Mouse (Mus musculus): Measurements from ENCODE around the gene Eef1e1. TPM values are rescaled to one million over a fixed set of nuclear protein-coding genes. Genes with fewer than 3 reads are reported as not detected.
A peak's percentile ranks its signal among the peaks of the same experiment; 100 is the strongest.
"Not testable (repeated sequence)": the region's sequence is repeated elsewhere in the genome, so short reads cannot be mapped to it uniquely, and the experiment has no call there.

Eef1e1 gene
- total RNA-seq (2021): 10 to 100 TPM; 31.1 to 32.7 TPM
- long read RNA-seq, experiment 1, transcript Eef1e1-201 (4 exons, 2,553 nt): major isoform, 36 of 47 reads
- long read RNA-seq, experiment 1, partial matches to known transcripts: 10 of 47 reads
- long read RNA-seq, experiment 1, other reads (novel, unspliced or antisense): 1 of 47 reads
- long read RNA-seq, experiment 2, transcript Eef1e1-201 (4 exons, 2,553 nt): major isoform, 41 of 47 reads
- long read RNA-seq, experiment 2, partial matches to known transcripts: 5 of 47 reads
- long read RNA-seq, experiment 2, other reads (novel, unspliced or antisense): 1 of 47 reads

GRCm38 (mm10) chr13:38658528-38659280 lies at the start of gene Eef1e1:
TSS of gene Eef1e1 (minus strand) at chr13:38659058.
- peak; percentile 92 to 94 for DNase-seq (ENCODE audit: low spot score in 2 of 2)

GRCm38 (mm10) chr13:38690845-38691244 lies 32.0 kb upstream of the Eef1e1 start:
- DNase-seq (ENCODE audit: low spot score in 2 of 2): no peak

- peak; percentile 45 to 53 for DNase-seq (ENCODE audit: low spot score in 2 of 2)
Observed at GRCm38 (mm10) chr13:38690028-38690427, 31.2 kb upstream of the Eef1e1 start.

- DNase-seq (ENCODE audit: low spot score in 2 of 2): no peak
Observed at GRCm38 (mm10) chr13:38688761-38689160, 29.9 kb upstream of the Eef1e1 start.

DNA sequence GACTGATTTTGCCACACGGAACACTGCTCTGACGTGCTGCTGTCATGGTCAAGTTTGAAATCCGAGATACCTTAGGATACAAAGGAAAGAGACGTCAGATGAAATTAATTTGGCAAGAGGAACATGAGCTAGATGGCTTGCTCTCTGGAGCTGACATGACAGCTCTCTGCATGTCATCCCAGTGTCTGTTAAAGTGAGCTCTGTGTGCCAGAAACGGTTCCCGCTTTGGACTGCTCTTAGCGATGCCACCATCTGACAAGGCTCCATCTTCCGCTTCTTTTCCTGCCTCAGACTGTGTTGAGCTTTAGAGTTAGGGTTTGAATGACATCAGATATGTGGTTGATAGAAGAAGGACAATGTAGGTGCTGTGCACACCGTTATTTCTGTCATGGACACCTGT lies 13.5 kb upstream of the Eef1e1 start:
- no peak for DNase-seq (ENCODE audit: low spot score in 2 of 2)

DNA sequence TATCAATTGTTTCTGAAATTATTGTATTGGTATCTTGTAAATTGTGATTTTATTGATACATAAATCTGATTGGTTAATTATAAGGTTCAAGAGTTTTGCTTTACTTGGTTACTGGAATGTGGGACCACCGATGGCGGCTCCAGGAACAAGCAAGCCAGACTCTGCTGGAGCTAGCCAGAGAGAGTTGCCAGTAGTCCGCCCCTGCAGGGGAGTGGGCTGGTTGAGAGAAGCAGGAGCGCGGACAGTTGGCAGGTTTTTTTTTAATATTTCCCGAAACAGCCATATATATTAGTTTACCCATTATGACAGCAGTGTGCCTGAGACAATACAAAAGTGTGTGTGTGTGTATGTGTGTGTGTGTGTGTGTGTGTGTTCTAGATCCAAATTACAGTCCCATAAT lies 12.6 kb upstream of the Eef1e1 start:
- not testable (repeated sequence) for DNase-seq (ENCODE audit: low spot score in 2 of 2)

DNA sequence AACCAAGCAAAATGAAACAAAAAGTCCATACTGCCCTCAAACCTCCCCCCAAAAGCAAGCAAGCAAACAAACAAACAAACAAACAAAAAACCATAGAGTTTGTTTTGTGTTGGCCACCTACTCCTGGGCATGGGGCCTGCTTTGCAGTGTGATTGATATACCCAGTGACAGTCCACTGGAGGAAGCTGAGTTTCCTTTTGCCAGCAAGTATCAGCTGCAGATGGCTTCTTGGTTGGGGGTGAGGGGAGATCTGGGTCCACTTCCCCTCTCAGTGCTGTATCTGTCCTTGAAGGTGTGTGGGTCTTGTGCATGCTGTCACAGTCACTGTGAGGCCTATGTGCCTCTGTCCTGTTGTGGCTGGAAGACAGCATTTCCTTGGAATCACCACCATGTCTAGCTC lies 11.2 kb upstream of the Eef1e1 start:
- DNase-seq (ENCODE audit: low spot score in 2 of 2): no peak

DNA sequence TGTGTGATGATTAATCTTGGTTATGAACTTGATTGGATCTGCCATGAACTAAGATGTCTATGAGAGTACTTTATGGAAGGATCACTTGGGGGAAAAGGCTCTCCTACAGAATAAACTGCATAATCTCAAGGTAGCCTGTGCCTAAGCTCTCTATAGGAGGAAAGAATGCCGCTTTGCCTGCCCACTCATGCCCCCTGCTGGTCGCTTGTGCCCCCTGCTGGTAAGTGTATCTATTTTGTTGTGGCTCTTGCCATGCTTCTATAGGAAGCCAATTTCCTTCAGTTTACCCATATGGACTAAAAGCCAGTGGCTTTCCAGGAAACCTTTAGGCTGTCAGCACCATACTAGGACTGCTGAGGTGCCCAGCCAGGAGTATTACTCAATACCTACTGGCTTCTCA lies 9.7 kb upstream of the Eef1e1 start:
- DNase-seq (ENCODE audit: low spot score in 2 of 2): no peak

DNA sequence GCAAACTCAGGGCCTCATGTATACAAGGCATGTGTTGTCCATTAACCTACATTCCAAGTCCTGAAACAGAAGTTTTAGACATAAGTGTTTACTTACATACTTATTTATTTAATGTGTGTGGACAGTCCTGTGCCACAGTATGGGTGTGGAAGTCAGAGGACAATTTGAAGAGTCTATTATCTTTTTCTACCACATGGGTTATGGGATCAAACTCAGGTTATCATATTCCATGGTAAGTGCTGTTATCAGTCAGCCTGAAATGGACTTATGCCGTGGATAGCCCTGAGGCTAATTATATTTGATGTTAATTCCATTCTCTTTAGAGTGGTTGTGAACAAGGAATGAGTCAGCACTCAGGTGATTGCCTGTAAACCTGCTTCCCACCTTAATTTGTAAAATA lies 5.9 kb upstream of the Eef1e1 start:
- DNase-seq (ENCODE audit: low spot score in 2 of 2): no peak

GRCm38 (mm10) chr13:38659524-38660136 lies 772 bp upstream of the Eef1e1 start:
- no peak for DNase-seq (ENCODE audit: low spot score in 2 of 2)

GRCm38 (mm10) chr13:38657865-38658264 lies 993 bp downstream of the Eef1e1 start:
- DNase-seq (ENCODE audit: low spot score in 2 of 2): no peak

GRCm38 (mm10) chr13:38650292-38650691 lies 8.6 kb downstream of the Eef1e1 start:
- DNase-seq (ENCODE audit: low spot score in 2 of 2): no peak

DNA sequence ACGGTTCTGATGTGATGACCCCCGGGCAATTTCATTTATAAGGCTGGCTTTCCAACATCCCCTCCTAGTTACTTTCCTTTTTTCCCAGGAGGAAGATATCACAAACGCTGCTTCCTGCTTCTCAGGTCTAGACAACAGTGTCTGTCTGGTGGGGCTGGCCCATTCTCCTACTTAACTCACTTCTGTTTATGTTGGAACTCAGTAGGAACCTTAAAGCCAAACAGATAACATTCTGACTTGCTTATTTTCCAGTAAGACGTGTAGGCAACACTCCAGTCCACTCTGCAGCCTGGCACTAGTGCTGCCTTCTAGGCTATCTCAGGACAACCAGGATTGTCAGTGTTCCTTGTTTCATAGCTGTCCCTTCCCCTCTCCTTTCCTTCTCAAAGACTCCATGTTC lies 9.8 kb downstream of the Eef1e1 start:
- DNase-seq (ENCODE audit: low spot score in 2 of 2): no peak

DNA sequence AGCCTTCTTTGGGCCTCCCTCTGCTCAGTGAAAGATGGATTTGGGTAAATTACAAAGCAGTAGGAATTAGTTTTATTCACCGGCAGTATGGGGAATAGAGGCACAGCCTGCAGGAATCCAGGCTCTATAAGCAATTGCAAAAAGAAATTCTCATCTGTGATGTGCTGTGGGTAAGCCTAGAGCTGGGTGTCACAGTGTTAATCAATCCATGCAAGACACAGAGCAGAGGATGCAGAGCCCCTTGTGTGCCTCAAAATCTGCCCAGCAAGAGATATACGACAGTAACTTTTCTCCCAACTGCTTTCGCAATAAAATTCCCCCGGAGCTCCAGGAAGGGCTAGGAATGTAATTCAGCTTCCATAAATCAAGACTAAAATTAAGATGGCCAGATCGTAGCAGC lies 17.4 kb downstream of the Eef1e1 start:
- no peak for DNase-seq (ENCODE audit: low spot score in 2 of 2)

DNA sequence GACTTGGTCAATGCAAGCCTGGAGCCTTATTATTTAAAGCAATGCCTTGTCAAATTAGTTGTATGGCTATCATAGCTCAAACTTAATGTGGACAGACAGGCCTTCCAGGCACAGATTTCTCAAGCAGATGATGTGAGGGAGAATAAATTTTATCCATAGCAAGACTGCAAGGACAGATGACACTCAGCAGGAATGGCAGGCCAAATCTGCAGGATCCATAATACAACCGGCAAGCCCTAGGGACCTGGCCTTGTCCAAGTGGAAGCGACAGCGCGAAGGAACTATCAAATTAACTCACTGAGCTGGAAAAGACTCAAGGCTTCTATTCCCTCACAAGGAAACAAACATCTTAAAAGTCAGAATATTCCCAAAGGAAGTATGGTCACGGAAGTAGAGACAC lies 17.9 kb downstream of the Eef1e1 start:
- no peak for DNase-seq (ENCODE audit: low spot score in 2 of 2)

DNA sequence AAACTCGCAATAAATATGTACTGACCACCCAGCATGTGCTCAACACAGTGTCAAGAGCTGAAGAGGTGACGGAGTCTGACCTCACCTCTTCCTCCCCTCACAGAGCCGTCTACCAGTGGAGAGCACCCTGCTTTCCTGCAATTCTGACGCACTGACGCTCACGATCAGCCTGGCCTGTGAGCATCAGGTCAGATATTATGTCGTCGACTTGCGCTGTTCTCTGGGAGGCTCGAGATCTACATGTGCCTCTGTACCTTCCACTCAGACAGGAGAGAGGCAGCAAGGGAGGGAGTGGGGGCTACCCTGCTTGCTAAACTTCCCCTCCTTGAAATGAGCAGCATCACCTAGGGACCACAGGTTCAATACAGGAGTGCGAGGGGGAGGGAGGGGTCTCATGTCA lies 20.2 kb downstream of the Eef1e1 start:
- no peak for DNase-seq (ENCODE audit: low spot score in 2 of 2)

DNA sequence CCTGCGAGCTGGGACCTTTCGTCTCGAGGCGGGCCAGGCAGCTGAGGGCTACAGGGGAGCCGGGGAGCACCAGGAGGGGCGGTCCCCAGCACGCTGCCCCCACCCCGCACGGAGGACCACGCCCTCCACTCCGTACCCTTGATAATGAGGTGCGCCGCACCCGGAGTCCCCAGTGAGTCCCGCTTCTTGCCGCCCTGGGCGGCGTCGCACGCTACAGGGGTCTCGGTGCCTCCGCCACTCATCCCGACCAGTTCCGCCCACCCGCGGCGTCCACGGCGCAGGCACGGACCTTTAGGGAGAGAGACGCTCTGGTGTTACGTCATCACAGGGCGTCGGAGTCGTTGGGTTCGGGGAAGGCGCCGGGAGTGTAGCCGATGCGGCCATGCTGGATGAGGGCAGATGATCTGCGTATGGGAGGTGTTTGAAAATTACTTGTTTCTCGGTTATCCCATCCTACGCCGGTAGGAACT lies 24.0 kb downstream of the Eef1e1 start, which contains the start of gene Bloc1s5:
TSS of gene Bloc1s5 (minus strand) at position 310 of the 470 bp plus-strand sequence.
- DNase-seq (ENCODE audit: low spot score in 2 of 2): peak; percentile 96

GRCm38 (mm10) chr13:38634256-38634799 lies 24.5 kb downstream of the Eef1e1 start:
- DNase-seq (ENCODE audit: low spot score in 2 of 2): peak; percentile 76 to 87

DNA sequence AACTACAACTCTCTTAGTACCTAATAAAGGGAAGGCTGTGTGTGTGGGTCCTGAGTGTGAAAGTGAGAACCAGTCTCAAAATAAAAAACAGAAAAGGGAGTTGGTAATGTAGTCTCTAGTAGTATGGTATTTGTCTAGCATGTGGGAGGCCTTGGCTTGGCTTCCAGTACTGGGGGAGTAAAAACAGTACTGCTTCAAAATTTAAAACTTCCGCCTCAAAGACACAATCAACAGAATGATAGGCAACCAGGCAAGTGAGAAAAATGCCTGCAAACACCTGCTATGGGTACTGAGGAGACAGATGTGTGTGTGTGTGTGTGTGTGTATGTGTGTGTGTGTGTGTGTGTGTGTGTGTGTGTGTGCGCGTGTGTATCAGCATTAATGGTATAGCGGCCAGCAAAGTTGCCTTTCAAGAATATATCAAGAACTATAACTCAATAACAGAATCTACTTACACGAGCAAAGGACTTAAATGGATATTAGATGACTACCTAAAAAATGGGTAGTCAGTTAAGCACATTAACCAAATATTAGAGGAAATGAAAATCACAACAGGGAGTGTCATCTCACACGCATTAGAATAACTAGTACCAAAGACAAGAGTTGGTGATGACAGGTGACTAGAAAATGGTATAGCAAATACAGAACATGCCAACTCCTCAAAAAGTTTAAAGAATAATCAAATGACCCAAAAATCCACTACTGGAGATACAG lies 25.4 kb downstream of the Eef1e1 start:
- DNase-seq (ENCODE audit: low spot score in 2 of 2): peak; percentile 11 to 51

DNA sequence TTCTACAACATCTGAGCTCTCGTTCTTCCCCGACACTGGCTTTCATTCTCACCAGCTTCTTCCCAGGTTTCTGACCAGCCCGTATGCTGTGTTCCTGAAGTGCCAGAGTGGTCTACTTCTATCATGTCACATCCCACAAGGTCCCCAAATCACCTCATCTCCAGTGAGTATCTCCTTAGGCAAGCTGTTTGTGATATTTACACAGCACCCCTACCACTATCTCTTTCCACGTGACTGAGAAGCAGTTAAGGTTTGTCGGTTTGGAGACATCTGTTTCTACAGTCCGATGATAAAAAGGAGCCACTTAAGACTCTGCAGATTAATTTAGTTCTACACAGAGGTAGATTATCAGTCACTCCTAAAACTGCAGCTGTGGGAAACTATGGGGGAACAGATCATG lies 26.3 kb downstream of the Eef1e1 start:
- DNase-seq (ENCODE audit: low spot score in 2 of 2): no peak

DNA sequence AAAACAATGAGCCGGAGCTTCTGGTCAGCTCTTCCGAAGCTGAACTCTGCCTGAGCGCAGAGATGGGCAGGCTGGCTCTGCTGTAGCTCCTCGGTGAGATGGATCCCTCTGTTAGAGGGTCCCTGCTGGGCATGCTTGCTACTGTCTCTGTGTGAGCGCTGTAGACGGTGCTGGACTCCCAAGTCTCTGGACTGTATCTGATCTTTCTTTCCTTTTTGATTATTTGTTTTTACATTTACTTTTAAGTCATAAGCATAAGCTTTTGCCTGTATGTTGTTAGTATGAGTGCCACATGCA lies 32.7 kb downstream of the Eef1e1 start:
- no peak for DNase-seq (ENCODE audit: low spot score in 2 of 2)
